Mouse (Mus musculus): ENCODE results near the gene Oas2.

Gene Oas2

DNA sequence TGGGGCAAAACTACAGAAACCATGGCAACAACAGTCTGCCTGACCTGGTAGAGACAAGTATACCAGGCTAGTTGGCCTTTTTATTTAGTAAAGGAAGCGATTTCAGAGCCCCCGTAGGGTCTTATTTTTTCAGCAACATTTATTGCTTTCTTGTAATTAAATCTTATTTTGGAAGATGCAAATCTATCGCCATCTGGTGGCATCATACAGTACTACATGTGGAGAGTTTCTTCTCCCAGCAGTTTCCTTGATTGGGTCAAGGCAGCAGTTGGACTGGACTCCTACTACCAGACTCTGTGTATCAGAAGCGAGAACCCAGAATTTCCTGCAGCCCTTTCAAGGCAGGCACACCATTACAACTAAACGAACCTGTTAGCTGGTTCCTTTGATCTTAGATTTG lies 3.2 kb downstream of the Oas2 start:
- TF ChIP-seq GATA4 (IDR thresholded peaks at IDR 0.05; ENCODE audit: insufficient replicate concordance, low read length) = no peak

DNA sequence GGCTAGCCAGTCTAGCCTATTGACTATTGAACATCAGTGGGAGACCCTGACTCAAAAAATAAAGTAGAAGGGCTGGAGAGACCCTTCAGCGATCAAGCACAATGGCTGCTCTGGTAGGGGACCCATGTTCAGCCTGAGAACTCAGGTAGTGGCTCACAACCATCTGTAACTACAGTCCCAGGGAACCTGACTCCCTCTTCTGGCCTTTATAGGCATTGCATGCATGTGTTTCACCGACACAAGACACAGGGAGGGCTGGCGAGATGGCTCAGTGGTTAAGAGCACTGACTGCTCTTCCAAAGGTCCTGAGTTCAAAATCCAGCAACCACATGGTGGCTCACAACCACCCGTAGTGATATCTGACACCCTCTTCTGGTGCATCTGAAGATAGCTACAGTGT lies 7.5 kb downstream of the Oas2 start:
- no peak for TF ChIP-seq GATA4 (IDR thresholded peaks at IDR 0.05; ENCODE audit: insufficient replicate concordance, low read length)

DNA sequence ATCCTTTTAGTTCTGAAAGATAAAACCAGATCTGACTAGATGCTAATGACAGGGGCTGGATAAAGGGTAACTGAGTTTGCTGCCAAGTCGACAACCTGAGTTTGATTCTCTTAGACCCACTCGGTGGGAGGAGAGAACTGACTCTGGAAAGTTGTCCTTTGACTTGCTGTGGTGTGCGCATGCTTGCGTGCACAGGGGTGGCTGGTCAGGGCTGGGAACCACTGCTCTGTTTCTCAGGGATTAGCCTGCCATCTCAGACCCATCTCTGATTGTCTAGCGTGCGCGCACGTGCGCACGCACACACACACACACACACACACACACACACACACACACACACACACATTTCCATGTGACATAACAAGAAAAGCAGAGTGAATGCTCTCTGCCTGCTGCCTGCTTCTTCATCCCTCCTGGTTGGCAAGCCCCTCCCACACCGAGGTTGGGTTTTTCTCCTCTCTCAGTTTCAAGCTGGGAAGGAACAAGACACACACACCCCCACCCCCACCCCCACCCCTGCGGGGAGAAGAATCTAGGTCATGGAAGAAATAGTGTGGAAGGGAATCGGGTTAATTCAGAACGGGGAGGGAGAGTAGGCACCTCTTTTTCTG lies 15.2 kb downstream of the Oas2 start:
- TF ChIP-seq GATA4 (IDR thresholded peaks at IDR 0.05; ENCODE audit: insufficient replicate concordance, low read length) = no peak

DNA sequence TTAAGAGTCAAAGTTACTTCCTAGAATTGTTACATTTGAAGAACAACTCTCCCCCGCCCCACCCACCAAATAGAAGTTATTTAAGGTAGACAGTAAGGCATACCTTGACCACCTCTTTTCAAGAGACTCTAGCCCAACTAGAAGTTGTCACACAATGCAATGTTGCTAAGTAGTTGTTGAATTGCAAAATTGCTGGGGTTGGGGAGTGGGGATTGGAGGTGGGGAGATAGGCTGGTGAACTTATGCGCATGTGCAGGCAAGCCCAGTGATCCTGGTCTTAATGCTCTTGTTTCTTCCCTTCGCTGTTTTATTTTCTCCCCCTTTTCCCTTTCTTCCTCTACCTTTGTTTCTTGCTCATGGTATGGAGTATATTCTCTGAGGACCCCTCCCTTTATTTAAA lies 16.0 kb downstream of the Oas2 start:
- no peak for TF ChIP-seq GATA4 (IDR thresholded peaks at IDR 0.05; ENCODE audit: insufficient replicate concordance, low read length)

DNA sequence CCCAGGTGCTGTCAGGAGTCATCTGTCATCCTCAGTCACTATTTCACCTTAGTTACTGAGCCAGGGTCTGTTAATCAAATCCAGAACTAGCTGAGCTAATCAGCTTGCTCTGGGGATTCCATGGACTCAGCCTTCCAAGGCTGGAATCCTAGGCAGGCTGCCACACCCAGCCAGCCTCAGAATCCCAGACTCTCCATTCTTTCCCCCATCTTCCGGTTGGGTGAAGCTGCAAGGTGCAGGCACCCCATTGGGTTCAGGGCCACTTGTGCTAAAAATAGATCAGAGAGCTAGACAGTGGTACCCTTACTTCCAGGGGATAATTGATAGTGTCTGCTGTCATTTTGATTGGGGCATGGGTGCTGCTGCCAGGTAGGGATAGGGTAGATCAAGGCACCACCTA lies 16.9 kb downstream of the Oas2 start:
- no peak for TF ChIP-seq GATA4 (IDR thresholded peaks at IDR 0.05; ENCODE audit: insufficient replicate concordance, low read length)

DNA sequence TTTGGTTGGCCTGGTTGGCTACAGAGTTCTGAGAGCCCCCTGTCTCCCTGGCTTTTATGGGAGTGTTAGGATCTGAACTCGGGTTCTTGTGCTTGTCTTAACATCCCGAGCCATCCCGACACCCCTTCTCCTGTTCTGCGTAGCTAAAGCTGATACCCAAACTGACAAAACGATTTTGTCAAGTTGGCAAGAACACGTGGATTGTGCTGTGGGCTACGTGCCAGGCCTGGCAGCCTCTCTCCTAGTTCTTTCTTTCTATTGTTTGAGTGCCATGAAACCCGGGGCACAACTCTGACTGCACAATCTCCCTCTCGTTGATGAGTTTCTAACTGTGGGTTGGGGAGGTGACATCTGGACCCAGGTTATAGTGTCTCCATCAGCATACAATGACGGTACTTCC lies 20.3 kb downstream of the Oas2 start:
- no peak for TF ChIP-seq GATA4 (IDR thresholded peaks at IDR 0.05; ENCODE audit: insufficient replicate concordance, low read length)

DNA sequence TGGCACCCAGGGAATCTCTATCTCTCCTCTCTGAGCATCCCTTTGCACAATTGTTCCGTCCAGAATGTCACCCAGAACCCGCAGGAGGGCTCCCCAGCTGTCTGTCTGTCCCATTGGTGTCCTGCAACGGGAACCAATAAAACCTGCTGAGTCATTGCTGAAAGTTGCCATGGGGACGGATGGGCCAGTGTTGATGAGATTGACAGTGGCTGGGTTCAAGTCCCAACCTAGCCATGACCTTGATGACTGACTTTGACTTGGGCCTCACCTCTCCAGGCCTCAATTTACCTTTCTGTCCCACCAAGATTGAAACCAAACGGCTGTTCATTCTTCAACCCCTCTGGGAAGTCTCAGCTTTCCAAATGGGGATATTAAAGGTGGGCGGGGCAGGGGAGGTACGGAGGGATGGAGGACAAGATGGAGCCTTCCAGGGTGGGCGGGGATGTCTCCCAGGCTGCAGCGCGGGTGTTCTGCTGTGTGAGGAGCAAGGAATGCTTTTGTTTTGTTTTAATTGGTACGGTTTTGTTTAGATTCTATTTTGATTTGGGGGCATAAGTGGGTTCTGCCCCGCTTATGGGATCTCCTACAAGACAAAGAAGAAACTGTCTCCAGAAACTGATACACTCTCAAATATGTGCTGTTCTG lies 23.7 kb downstream of the Oas2 start:
- TF ChIP-seq GATA4 (IDR thresholded peaks at IDR 0.05; ENCODE audit: insufficient replicate concordance, low read length) = no peak

DNA sequence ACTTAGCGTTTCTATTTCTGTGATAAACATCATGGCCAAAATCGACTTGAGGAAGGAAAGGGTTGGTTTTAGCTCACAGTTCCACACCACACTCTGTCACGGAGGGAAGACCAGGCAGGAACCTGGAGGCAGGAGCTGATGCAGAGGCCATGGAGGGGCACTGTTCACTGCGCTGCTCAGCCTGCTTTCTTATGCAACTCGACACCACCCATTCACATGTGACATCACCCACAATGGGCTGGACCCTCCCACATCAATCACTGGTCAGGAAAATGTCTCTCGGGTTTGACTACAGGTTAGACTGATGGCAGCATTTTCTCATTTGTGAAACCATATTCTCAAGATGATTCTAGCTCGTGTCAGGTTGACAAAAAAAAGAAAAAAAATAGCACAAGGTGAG lies 28.6 kb downstream of the Oas2 start:
- TF ChIP-seq GATA4 (IDR thresholded peaks at IDR 0.05; ENCODE audit: insufficient replicate concordance, low read length) = no peak

DNA sequence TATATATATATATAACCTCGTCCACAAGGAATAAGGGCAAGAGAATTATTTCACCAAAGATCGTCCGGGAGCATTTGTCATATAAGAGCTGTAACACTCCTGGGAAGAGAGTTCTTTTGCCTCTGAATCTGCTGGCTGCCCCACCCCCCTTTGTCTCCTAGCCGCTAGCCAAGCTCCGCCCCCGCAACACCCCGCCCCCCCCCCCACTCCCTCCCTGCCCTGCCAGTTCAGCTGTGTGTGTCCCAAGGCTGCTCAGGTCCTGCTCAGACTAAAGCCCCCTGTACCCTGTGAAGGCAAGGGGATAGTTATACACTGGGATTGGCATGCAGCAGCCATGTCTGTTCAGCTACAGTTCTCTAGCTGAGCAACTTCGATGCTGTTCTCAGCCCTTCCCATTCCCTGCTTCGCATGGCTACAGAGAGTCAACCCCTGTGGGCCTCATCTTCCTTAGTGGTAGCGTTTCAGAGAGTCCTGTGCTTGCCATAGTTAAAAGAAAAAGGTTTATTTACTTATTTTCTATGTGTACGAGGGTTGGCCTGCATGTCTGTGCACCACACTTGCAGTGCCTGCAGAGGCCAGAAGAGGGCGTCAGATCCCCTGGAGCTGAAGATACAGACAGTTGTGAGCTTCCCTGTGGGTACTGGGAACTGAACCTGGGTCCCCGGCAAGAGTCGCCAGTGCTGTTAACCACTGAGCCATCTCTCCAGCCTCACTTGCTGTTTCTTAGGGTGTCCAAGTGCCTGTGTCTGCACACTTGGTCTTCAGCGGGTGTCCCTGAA lies 30.9 kb downstream of the Oas2 start:
- TF ChIP-seq GATA4 (IDR thresholded peaks at IDR 0.05; ENCODE audit: insufficient replicate concordance, low read length) = no peak

DNA sequence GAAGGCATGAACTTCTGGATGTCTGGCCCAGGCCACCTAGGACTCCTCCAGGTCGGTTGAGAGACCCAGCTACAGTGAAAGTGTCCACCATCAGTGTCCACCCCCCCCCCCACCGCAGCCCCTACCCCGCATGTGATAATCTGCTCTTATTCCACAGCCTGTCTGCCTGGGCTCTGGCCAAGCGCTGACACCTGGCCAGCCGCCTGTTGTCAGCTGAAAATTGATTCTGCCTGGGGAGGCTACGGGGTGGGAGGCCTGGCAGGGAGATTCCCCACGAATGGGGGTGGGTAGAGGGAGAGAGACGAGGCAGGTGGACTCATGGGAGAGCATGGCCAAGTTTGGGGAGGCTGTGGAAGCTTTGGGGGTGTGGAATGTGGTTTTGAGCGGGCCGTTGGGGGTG lies 32.5 kb downstream of the Oas2 start:
- TF ChIP-seq GATA4 (IDR thresholded peaks at IDR 0.05; ENCODE audit: insufficient replicate concordance, low read length) = no peak

DNA sequence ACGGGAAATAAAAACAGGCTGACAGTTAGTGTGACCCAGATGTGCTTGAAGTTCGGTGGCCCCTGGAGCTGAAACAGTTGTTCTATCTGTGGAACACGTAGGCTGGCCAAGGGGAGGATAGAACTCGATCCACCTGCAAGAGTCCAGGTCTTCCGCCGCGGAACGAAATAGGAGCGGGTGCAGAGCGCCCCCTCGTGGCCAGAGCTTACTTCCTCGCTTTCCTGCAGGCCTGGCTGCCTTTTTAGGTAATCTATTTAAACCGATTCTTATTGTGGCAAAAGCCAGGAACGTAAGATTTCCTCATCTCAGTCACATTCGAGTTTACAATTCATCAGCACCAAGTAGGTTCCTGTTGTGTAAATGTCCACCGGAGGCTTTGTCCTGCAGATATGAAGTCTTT lies 35.3 kb downstream of the Oas2 start:
- no peak for TF ChIP-seq GATA4 (IDR thresholded peaks at IDR 0.05; ENCODE audit: insufficient replicate concordance, low read length)

DNA sequence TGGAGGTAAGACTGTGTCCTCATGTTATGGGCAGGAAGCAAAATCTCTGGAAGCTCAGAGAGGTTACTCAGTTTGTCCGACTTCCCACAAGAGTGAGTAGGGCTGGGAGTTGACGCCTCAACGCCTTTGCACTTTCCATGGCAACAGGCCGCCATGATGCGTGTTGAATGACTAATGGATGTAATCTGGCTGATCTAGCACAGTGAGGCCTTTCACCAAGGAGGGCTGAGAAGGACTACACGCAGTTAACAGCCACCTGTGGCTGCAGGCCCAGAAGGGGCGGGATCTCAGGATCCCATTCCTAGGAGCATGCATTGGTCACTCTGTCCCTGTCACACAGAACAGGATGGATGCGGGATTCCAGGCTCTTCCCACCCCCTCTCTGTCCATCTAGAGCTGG lies 36.9 kb downstream of the Oas2 start:
- no peak for TF ChIP-seq GATA4 (IDR thresholded peaks at IDR 0.05; ENCODE audit: insufficient replicate concordance, low read length)

DNA sequence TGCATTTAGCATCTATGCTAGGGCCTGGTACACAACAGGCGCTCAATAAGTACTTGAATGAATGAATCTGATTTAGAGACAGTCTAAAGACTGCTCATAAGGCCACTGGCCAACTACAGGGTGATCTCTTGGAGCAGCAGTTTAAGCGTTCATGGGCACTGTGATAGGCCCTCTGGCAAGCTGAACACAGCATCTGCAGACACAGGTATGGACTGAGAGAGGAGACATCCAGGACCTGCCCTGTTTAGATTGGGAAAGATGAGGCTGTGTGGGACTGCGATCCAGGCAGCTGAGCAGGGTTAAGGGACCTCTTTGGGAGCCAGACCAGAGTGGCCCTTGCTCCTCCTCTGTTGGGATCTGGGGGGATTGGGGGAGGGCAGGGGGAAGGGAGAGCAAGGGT lies 37.8 kb downstream of the Oas2 start, which contains the start of gene Dtx1:
Gene Dtx1, minus strand, starts transcription at position 101 of the 400 bp plus-strand sequence.
- no peak for TF ChIP-seq GATA4 (IDR thresholded peaks at IDR 0.05; ENCODE audit: insufficient replicate concordance, low read length)

DNA sequence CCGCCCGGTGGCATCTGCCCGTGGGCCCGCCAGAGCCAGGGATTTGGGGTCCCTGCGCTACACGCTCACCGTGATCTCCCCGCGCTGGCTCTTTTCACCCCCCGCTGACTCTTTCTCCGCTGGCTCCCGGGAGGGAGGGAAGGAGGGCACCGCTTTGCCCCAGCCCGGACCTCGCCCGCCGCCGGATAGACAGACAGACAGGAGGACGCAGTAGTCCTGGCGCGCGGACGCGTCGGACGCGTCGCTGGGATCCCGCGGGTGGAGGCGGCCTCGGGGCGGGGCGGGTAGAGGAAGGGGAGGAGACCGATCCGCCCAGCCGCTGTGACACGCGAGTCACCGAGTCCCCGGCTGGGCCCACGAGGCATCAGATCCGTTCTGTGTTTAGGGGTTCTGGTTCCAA lies 38.2 kb downstream of the Oas2 start:
- no peak for TF ChIP-seq GATA4 (IDR thresholded peaks at IDR 0.05; ENCODE audit: insufficient replicate concordance, low read length)

DNA sequence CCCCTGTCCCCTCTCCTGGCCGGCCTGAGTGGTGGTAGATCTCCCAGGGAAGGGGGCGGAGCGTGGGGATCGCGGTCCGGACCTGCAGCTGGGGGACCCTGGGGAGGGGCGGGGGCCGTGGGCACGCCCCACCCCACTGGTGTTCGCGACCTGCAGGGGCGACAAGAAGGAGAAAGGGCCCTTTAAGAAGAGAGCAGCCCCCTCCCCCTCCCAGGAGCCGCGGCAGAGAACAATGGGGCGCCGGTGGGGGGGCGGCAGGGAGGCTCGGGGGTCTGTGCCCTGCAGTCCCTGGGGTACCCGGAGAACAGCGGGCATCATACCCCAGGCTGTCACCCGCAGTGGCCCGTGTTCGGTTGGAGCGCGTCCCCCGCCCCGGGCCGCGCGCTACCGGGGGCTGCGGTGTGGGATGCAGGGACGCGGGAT lies 38.8 kb downstream of the Oas2 start:
- TF ChIP-seq GATA4 (IDR thresholded peaks at IDR 0.05; ENCODE audit: insufficient replicate concordance, low read length) = no peak

DNA sequence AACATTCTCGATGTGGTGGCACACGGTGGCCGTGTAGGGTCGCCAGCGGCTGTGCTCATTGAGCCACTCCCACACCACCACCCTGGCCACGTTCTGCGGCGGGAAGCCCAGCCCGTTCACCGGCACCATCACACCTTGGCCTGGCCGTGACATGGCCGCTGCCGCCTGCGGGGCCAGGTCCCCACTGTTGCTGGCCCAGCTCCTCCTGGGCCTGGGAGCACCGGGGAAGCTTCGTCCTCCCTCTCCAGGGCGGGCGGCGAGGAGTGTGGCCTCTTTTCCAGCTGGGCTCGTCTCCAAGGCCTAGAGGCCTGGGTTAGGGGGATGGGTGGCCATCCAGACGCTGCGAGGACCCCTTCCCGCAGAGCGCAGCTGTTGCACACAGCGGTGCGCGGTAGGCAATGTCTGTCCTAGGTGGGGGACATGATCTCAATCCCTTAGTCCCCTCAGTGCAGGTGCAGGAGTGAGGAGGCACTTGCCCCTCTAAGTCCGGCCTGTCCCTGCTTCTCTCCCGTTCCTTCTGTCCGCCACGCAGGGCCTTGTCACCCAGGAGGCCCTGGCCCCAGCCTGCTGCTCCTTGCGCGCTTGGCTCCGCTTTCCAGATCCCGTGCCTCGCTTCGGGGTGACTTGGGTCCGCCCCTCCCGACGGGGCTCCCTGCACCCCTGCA lies 39.4 kb downstream of the Oas2 start:
- no peak for TF ChIP-seq GATA4 (IDR thresholded peaks at IDR 0.05; ENCODE audit: insufficient replicate concordance, low read length)
